Mouse (Mus musculus): ENCODE data around the gene Prkcb. TPM values are rescaled to one million over a fixed set of nuclear protein-coding genes. Genes with fewer than 3 reads are reported as not detected.

Gene Prkcb
- polyA plus RNA-seq, 1 experiment from 2014 or later = 5.6 TPM

DNA sequence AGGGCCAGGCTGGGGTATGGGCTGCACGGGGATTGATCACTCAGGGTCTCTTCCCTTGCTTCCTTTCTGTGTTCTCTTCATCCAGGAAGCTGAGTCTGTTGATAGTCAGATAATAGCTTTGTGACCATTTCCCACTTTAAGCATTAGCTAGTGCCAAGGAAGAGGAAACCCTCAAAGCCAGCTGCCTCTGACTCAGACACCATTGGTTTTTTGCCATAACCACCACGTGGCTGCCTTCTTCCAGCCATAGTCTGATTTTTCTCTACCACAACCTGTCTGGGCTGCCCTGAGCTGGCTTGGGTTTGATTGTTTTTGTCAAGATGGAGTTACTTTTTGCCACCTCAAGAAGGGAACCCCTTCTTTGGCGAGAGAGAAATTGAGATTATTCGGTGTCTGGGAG is 41.0 kb downstream of the Prkcb start:
- Histone ChIP-seq H3K4me3 (no peak overlapping the region), H3K27ac (no peak overlapping the region), H3K9me3 (no peaks in the 10 kb centered on the region), H3K9ac (no peak overlapping the region), H3K36me3 (no peaks in the 10 kb centered on the region), H3K4me1 (no peaks in the 10 kb centered on the region), H3K4me2 (replicated peaks) (no peak overlapping the region), H3K27me3 (no peaks in the 10 kb centered on the region)
- WGBS = 87% methylated on average over 4 of the region's 4 CpGs
- ATAC-seq (ENCODE audit: insufficient number of reproducible peaks, insufficient read depth, low FRiP score, low TSS enrichment) = no peak

DNA sequence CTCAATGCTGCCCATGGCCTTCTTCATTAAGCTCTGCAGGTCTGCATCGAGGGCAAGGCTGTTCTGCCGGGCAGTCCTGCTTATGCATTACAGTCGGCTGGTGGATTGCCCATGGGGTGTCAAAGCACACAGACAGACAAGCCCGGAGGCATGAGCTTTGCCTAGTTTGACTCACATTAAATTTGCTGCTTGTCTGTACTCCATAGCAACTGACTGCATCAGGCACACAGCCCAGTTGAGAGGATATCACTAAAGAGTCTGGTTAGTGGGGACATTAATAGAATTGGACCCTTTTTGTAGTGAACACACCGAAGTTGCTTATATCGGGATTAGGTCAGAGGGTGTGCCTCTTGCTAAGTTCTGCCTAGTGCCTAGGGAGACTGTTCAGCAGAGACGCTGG is 45.1 kb downstream of the Prkcb start:
- no peak overlapping the region for H3K4me2 ChIP-seq (replicated peaks)
- no peak overlapping the region for H3K27ac ChIP-seq
- H3K4me1 ChIP-seq = no peaks in the 10 kb centered on the region
- no peaks in the 10 kb centered on the region for H3K27me3 ChIP-seq
- H3K36me3 ChIP-seq = no peaks in the 10 kb centered on the region
- ATAC-seq (ENCODE audit: insufficient number of reproducible peaks, insufficient read depth, low FRiP score, low TSS enrichment) = no peak
- no peak overlapping the region for H3K4me3 ChIP-seq
- WGBS = 86% methylated on average over 7 of the region's 7 CpGs
- H3K9ac ChIP-seq = no peak overlapping the region
- H3K9me3 ChIP-seq = no peaks in the 10 kb centered on the region

DNA sequence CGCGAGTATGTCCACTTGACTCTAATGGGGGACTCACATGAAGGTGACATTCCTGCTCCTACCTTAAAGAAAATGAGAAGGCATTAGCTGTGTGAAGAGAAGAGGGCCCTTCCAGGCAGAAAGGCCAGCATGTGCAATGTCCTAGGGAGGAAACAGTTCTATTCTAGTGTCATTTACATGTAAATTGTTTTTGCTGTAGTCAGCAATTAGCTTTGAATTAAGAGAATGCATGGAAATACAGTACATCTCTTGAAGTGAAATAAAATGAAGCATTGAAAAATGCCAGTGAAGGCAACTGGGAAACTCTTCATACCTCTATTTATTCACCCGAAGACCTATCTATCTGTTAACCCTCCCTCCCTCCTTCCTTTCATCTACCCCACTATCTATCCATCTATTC is 48.8 kb downstream of the Prkcb start:
- H3K27me3 ChIP-seq = no peaks in the 10 kb centered on the region
- no peak for ATAC-seq (ENCODE audit: insufficient number of reproducible peaks, insufficient read depth, low FRiP score, low TSS enrichment)
- 92% methylated on average over 3 of the region's 3 CpGs for WGBS
- no peaks in the 10 kb centered on the region for H3K36me3 ChIP-seq
- no peak overlapping the region for H3K4me2 ChIP-seq (replicated peaks)
- no peak overlapping the region for H3K27ac ChIP-seq
- no peak overlapping the region for H3K9ac ChIP-seq
- no peak overlapping the region for H3K4me3 ChIP-seq
- H3K4me1 ChIP-seq = no peaks in the 10 kb centered on the region
- no peaks in the 10 kb centered on the region for H3K9me3 ChIP-seq

DNA sequence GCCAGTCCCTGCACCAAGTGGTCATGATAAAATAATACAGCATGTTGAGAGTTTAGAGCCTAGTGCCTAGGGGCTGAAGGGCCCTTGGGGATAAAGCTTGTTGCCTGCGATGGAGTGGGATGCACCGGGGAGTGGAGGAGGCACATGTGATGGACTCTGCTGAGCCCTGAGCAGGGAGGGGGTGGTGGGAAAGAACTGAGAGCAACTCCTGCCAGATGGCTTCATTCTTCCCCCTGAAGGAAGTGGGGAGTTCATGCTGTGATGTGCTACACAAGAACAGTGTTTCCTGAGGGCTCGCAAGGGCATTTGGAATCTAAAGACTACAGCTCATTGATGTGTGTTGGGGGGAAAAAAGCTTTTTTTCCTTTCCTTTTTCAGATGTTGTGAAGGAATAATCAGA is 49.5 kb downstream of the Prkcb start:
- 52% methylated on average over 3 of the region's 3 CpGs for WGBS
- no peaks in the 10 kb centered on the region for H3K9me3 ChIP-seq
- no peak for ATAC-seq (ENCODE audit: insufficient number of reproducible peaks, insufficient read depth, low FRiP score, low TSS enrichment)
- H3K9ac ChIP-seq = no peak overlapping the region
- H3K27ac ChIP-seq = no peak overlapping the region
- H3K4me2 ChIP-seq (replicated peaks) = no peak overlapping the region
- H3K36me3 ChIP-seq = no peaks in the 10 kb centered on the region
- no peak overlapping the region for H3K4me3 ChIP-seq
- no peaks in the 10 kb centered on the region for H3K4me1 ChIP-seq
- H3K27me3 ChIP-seq = no peaks in the 10 kb centered on the region

DNA sequence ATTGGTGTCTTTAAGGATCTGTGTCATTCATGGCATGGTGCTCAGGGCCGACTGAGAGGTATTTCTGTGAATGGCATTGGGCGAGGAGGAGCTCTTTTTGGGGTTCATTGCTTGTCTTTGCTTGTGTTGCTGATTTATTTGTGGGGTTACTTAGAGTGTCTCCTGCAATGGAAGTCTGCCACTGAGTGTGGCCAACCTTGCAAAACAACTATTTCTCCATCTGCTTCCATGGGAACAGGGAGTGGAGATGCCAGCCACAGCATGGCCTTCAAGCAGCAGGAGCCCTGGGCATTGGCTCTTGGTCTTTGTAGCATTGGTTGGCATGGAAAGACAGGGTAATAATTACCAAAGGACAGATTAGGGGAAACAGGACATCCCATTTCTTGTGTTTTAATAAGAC is 50.9 kb downstream of the Prkcb start:
- H3K9ac ChIP-seq = no peak overlapping the region
- H3K36me3 ChIP-seq = no peaks in the 10 kb centered on the region
- 78% methylated on average over 2 of the region's 2 CpGs for WGBS
- no peak overlapping the region for H3K27ac ChIP-seq
- no peaks in the 10 kb centered on the region for H3K9me3 ChIP-seq
- no peak for ATAC-seq (ENCODE audit: insufficient number of reproducible peaks, insufficient read depth, low FRiP score, low TSS enrichment)
- H3K27me3 ChIP-seq = no peaks in the 10 kb centered on the region
- no peaks in the 10 kb centered on the region for H3K4me1 ChIP-seq
- no peak overlapping the region for H3K4me2 ChIP-seq (replicated peaks)
- H3K4me3 ChIP-seq = no peak overlapping the region

DNA sequence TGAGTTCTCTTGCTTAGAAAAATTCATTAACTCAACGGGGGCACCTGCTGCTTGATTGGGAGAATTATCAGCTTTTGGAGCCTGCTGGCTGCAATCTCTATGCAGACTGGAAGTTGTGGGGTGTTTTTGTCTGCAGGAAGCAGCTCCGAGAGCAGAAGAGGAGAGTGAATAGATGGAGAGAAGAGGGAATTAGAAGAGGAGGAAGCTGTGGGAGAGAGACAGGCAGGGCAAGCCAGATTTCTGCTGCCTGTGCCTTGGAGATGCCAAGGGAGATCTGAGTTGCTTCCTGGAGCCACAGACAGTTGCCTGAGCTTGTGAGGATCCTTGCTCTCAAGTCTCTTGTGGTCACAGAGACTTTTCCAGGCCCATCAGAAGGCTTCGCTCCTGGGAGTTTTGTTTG is 53.3 kb downstream of the Prkcb start:
- no peak for ATAC-seq (ENCODE audit: insufficient number of reproducible peaks, insufficient read depth, low FRiP score, low TSS enrichment)
- H3K9me3 ChIP-seq = no peaks in the 10 kb centered on the region
- H3K4me3 ChIP-seq = no peak overlapping the region
- H3K4me2 ChIP-seq (replicated peaks) = no peak overlapping the region
- H3K27me3 ChIP-seq = no peaks in the 10 kb centered on the region
- H3K9ac ChIP-seq = no peak overlapping the region
- no peaks in the 10 kb centered on the region for H3K36me3 ChIP-seq
- H3K27ac ChIP-seq = no peak overlapping the region
- H3K4me1 ChIP-seq = no peaks in the 10 kb centered on the region
- WGBS = 59% methylated on average over 3 of the region's 3 CpGs

DNA sequence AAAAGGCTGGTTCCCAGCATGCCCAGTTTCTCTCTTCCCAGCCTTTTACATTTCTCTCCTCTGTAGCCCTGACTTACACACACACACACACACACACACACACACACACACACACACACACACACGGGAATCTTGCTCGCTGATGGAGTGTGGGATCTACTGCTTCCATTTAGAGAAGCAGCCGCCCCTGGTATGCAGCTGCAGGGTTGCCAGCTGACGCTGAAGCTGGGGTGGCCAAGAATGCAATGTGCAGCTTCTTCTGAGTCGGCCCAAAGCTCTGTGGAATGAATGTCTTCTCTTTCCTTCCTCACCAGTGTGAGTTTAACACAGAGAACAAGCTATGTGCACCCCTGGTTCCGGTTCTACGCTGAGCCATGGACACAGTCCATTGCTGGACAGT is 56.1 kb downstream of the Prkcb start:
- Histone ChIP-seq H3K27me3 (no peaks in the 10 kb centered on the region), H3K4me3 (no peak overlapping the region), H3K36me3 (no peaks in the 10 kb centered on the region), H3K9me3 (no peaks in the 10 kb centered on the region), H3K9ac (no peak overlapping the region), H3K27ac (no peak overlapping the region), H3K4me1 (no peaks in the 10 kb centered on the region), H3K4me2 (replicated peaks) (no peak overlapping the region)
- 66% methylated on average over 7 of the region's 7 CpGs for WGBS
- no peak for ATAC-seq (ENCODE audit: insufficient number of reproducible peaks, insufficient read depth, low FRiP score, low TSS enrichment)

DNA sequence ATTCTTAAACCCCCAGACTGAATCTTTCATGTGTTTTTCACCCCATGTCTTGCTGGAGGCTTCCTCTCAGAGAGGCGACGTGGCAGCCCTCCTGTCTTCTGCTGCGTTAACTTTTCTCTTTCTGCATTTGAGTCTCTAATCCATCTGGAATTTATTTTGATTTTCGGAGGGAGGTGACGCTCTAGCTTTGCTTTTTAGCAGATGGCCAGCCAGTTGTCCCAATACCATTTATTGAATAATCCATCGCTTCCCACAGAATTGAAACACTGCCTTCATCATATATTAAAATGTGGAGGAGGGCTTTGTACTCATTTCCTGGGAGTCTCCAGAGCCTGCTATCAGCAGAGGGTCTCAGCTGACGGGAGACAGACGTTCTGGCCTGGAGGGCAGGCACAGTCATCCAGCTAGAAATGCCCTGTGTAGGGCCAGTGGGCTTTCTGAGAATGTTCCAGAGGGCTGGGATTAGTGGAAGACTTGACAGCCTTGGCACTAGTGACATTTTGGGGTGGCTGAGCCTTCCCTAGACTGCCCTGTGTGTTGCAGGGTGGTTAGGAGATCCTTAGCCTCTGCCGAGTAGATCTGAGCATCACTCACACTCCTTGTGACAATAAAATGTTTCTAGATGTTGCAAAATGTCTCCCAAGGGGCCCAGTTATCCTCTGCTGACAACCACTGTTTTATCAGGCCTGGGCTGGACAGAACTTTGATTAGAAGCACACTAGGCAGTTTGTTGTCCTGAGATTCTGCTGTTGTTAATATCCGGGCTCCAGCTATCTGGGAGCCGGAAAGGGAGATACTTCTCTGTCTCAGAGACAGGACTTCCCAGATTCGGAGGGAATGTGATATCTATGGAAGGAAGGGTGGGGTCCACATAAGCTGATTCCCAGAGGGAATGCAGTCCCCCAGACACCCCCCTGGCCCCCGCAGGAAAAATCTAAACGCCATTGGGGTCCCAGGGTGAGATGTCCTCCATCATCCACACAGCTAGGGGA is 58.0 kb downstream of the Prkcb start:
- H3K36me3 ChIP-seq = no peaks in the 10 kb centered on the region
- no peaks in the 10 kb centered on the region for H3K27me3 ChIP-seq
- 55% methylated on average over 14 of the region's 14 CpGs for WGBS
- H3K9ac ChIP-seq = no peak overlapping the region
- no peaks in the 10 kb centered on the region for H3K9me3 ChIP-seq
- no peak for ATAC-seq (ENCODE audit: insufficient number of reproducible peaks, insufficient read depth, low FRiP score, low TSS enrichment)
- H3K4me1 ChIP-seq = no peaks in the 10 kb centered on the region
- no peak overlapping the region for H3K4me3 ChIP-seq
- H3K27ac ChIP-seq = no peak overlapping the region
- H3K4me2 ChIP-seq (replicated peaks) = no peak overlapping the region

DNA sequence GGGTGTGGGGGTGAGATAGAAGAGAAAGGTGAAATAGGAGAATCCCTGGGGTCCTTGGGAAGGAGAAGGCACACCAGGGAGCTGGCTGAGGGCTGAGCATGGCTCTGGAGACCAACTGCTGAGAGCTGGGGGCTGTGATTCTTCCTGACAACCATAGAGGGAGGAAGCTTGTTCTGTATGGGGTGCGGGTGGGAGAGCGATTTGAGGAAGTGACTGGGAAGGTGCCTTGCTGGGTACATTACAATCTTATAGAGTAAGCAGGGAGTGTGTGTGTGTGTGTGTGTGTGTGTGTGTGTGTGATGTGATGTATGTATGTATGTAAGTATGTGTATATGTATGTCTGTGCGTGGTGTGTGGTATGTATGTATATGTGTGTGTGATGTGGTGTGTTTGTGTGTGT is 58.9 kb downstream of the Prkcb start:
- Histone ChIP-seq H3K4me1 (no peaks in the 10 kb centered on the region), H3K4me2 (replicated peaks) (no peak overlapping the region), H3K27me3 (no peaks in the 10 kb centered on the region), H3K9me3 (no peaks in the 10 kb centered on the region), H3K36me3 (no peaks in the 10 kb centered on the region), H3K27ac (no peak overlapping the region), H3K9ac (no peak overlapping the region), H3K4me3 (no peak overlapping the region)
- WGBS = 85% methylated on average over 3 of the region's 3 CpGs
- no peak for ATAC-seq (ENCODE audit: insufficient number of reproducible peaks, insufficient read depth, low FRiP score, low TSS enrichment)

DNA sequence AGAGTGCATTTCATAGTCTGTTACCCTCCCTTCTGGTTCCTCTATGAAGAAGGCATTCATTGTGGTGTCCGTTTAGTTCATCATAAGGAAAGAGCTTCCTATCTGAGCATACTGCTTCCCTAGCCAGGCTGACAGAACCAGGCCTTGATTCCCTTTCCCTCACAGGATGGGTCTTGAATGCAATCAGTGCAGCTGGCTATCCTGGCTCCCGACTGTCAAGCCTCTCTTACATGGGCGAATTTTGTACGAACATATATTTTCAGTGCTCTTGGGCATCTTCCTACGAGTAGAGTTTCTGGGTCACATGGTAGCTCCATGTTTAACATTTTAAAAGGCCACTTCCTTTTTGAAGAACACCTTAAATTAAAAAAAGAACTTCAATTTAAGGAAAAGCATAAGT is 61.4 kb downstream of the Prkcb start:
- Histone ChIP-seq H3K4me1 (no peaks in the 10 kb centered on the region), H3K27ac (no peak overlapping the region), H3K9me3 (no peaks in the 10 kb centered on the region), H3K4me3 (no peak overlapping the region), H3K4me2 (replicated peaks) (no peak overlapping the region), H3K27me3 (no peaks in the 10 kb centered on the region), H3K9ac (no peak overlapping the region), H3K36me3 (no peaks in the 10 kb centered on the region)
- no peak for ATAC-seq (ENCODE audit: insufficient number of reproducible peaks, insufficient read depth, low FRiP score, low TSS enrichment)
- WGBS = 84% methylated on average over 5 of the region's 5 CpGs

DNA sequence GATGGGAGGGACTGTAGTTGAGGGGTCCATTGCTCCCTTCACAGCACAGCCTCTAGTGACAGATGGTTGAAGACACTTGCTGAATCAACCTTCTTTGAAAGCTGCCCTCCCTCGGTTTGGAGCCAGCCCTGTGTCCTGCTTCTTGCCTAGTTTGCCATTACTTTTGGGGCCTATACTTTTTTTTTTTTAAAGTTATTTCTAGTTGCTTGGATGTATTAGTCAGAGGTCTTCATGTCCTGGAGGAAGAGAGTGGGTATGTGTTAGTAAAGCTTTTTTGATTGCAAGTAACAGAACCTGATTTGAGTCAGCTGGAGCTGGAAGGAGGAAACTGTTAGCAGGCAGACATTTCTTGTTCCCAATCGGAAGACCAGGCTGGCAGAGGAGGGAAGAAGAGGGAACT is 62.2 kb downstream of the Prkcb start:
- Histone ChIP-seq H3K4me2 (replicated peaks) (no peak overlapping the region), H3K36me3 (no peaks in the 10 kb centered on the region), H3K4me3 (no peak overlapping the region), H3K4me1 (no peaks in the 10 kb centered on the region), H3K27ac (no peak overlapping the region), H3K27me3 (no peaks in the 10 kb centered on the region), H3K9ac (no peak overlapping the region), H3K9me3 (no peaks in the 10 kb centered on the region)
- 78% methylated on average over 2 of the region's 2 CpGs for WGBS
- ATAC-seq (ENCODE audit: insufficient number of reproducible peaks, insufficient read depth, low FRiP score, low TSS enrichment) = no peak

DNA sequence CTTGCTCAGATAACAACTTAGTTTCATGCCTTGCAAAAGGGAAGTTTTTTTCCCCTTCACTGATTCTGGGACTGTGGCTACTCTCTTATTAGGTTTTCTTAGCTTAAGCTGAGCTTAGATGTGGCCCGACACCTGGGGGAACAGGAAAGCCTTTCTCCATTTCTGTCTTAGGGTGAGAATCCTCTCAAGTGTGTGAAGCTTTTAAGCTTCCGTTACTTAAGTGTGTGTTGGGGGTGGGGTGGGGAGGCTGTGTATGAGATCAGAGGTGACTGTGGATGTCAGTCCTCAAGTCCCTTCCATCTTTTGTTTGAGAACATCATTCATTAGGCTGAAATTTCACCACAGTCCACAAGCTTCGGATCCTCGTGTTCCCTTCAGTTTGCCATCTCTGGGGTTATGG is 63.3 kb downstream of the Prkcb start:
- Histone ChIP-seq H3K27ac (no peak overlapping the region), H3K36me3 (no peaks in the 10 kb centered on the region), H3K9me3 (no peaks in the 10 kb centered on the region), H3K27me3 (no peaks in the 10 kb centered on the region), H3K4me1 (no peaks in the 10 kb centered on the region), H3K9ac (no peak overlapping the region), H3K4me2 (replicated peaks) (no peak overlapping the region), H3K4me3 (no peak overlapping the region)
- 77% methylated on average over 4 of the region's 4 CpGs for WGBS
- ATAC-seq (ENCODE audit: insufficient number of reproducible peaks, insufficient read depth, low FRiP score, low TSS enrichment) = no peak

Measured in embryonic facial prominence, embryonic 12.5 days (tissue).